8 mouse cellular contexts compared by ENCODE assay signal in genomic region chr12:91779004-91779365, GRCm38 (mm10). TPM values are rescaled to one million over a fixed set of nuclear protein-coding genes. Genes with fewer than 3 reads are reported as not detected.
DNase-seq lines count a peak whose midpoint lies in the region; ATAC-seq lines count a peak whose summit lies in the region.

No protein-coding gene starts in this region.

- no peaks in the 10 kb centered on the region for H3K4me1 ChIP-seq in intestine, embryonic 14.5 days (replicated peaks; ENCODE audit: control insufficient read depth, insufficient read depth, low read length)

- ATAC-seq in intestine, embryonic 14.5 days (replicated peaks; ENCODE audit: low FRiP score, low TSS enrichment, low read depth): peak; percentile 91

- H3K36me3 ChIP-seq in intestine, embryonic 14.5 days (ENCODE audit: control insufficient read depth, insufficient read depth, low read length): no peaks in the 10 kb centered on the region

- peak overlapping the region; percentile 98 for H3K4me2 ChIP-seq in intestine, embryonic 14.5 days (ENCODE audit: low read length)

- no peaks in the 10 kb centered on the region for H3K9me3 ChIP-seq in intestine, embryonic 14.5 days (ENCODE audit: control insufficient read depth, low read length)

- peak overlapping the region; percentile 40 for H3K9ac ChIP-seq in intestine, embryonic 14.5 days (ENCODE audit: low read length)

- peak; percentile 83 for DNase-seq in adrenal gland, postnatal 25 days
- peak; percentile 85 for DNase-seq in embryo, embryonic 9.5 days (ENCODE audit: extremely low spot score)
- DNase-seq in gastrocnemius, postnatal 36 days: peak; percentile 75 to 84
- DNase-seq in intestine, embryonic 14.5 days (ENCODE audit: low spot score): peak; percentile 90
- DNase-seq in left cerebral cortex, postnatal 25 days (ENCODE audit: low spot score in 2 of 2): peak; percentile 75 to 77
- peak; percentile 90 for DNase-seq in mesoderm, embryonic 11.5 days (ENCODE audit: low read depth, low spot score)
- DNase-seq in right cerebral cortex, postnatal 25 days: peak; percentile 77
- DNase-seq in urinary bladder, postnatal 25 days (ENCODE audit: low spot score): peak; percentile 74

- H3K4me3 ChIP-seq in intestine, embryonic 14.5 days (ENCODE audit: low read depth, low read length): peak overlapping the region; percentile 68

- no peak overlapping the region for H3K27ac ChIP-seq in intestine, embryonic 14.5 days (ENCODE audit: low read depth)

- no peaks in the 10 kb centered on the region for H3K27me3 ChIP-seq in intestine, embryonic 14.5 days (replicated peaks; ENCODE audit: control insufficient read depth, insufficient read depth, low read length)

- intact Hi-C loops in gastrocnemius, postnatal 36 days (cut with DNase I): no loop called here
- intact Hi-C loops in left cerebral cortex, postnatal 25 days (cut with DNase I): no loop called here

- WGBS in intestine, embryonic 14.5 days: 1% methylated on average over 35 of the region's 35 CpGs

RNA-seq across cellular contexts. Expression of gene Ston2, which starts 9.2 kb away (rescaled TPM):
- total RNA-seq in adrenal gland, postnatal 25 days (2021): 7.3 and 11.5 TPM in 2 replicates
- total RNA-seq in gastrocnemius, postnatal 36 days (2021): 10 to 100 TPM; 42.5 to 46.6 TPM
- 7.3 and 8.3 TPM in 2 replicates for polyA plus RNA-seq in intestine, embryonic 14.5 days (2014; fragmentation: Nextera tagmentation; extraction: Ambion mirVana)
- 10 to 100 TPM; 14.7 to 20.0 TPM for total RNA-seq in left cerebral cortex, postnatal 25 days (2021)
